Mouse (Mus musculus) embryonic facial prominence, embryonic 14.5 days (tissue): ENCODE data around the gene Kat6b. TPM values are rescaled to one million over a fixed set of nuclear protein-coding genes. Genes with fewer than 3 reads are reported as not detected.

Source experiments
- ATAC-seq: fragments of 200-750 bp; cut with Nextera tagmentation; 2 replicates; pipeline ENCODE4 v1.8.0; 2017; ENCODE audit warnings: low read depth, moderate number of reproducible peaks, moderate TSS enrichment
- DNase-seq: peaks from one replicate; pipeline ENCODE4 v3.0.0-alpha.2; 2015; ENCODE audit warnings: low spot score
- H3K27ac ChIP-seq: fragments of 300-500 bp; sonication (generic); replicated peaks from 2 replicates; pipeline ENCODE4 v1.5.1; 2014; ENCODE audit warnings: low read depth, mild to moderate bottlenecking, low read length, moderate library complexity
- H3K27me3 ChIP-seq: fragments of 300-500 bp; sonication (generic); replicated peaks from 2 replicates; pipeline ENCODE4 v1.6.1; 2014; ENCODE audit warnings: low read length; ENCODE audit not compliant: control insufficient read depth, insufficient read depth
- H3K36me3 ChIP-seq: fragments of 300-500 bp; sonication (generic); 2 replicates; pipeline ENCODE4 v1.6.1; 2014; ENCODE audit warnings: low read length, mixed read lengths; ENCODE audit not compliant: control insufficient read depth, insufficient read depth
- H3K4me1 ChIP-seq: fragments of 300-500 bp; sonication (generic); 2 replicates; pipeline ENCODE4 v1.6.1; 2014; ENCODE audit warnings: antibody characterized with exemption, low read length; ENCODE audit not compliant: control insufficient read depth, insufficient read depth
- H3K4me2 ChIP-seq: fragments of 300-500 bp; sonication (generic); 2 replicates; pipeline ENCODE4 v1.6.1; 2014; ENCODE audit warnings: low read depth, mild to moderate bottlenecking, low read length, moderate library complexity, mixed read lengths
- H3K4me3 ChIP-seq: fragments of 300-500 bp; sonication (generic); 2 replicates; pipeline ENCODE4 v1.5.1; 2014; ENCODE audit warnings: low read depth, mild to moderate bottlenecking, low read length
- H3K9ac ChIP-seq: fragments of 300-500 bp; sonication (generic); 2 replicates; pipeline ENCODE4 v1.6.1; 2014; ENCODE audit warnings: low read depth, mild to moderate bottlenecking, low read length, moderate library complexity, mixed read lengths
- H3K9me3 ChIP-seq: fragments of 300-500 bp; sonication (generic); 2 replicates; pipeline ENCODE4 v1.6.1; 2016; ENCODE audit warnings: low read length; ENCODE audit not compliant: control insufficient read depth
- WGBS: fragments of 180-500 bp; shearing (Covaris S2); extraction: QIAGEN DNeasy Blood & Tissue Kit; methylation state at CpG from one replicate; pipeline ENCODE4 v1.1.7; 2014; 5-methylcytosine and 5-hydroxymethylcytosine counted together
- polyA plus RNA-seq: library from polyadenylated mRNA; unstranded; fragments of >200 nt; fragmentation: Nextera tagmentation; extraction: Ambion mirVana; gene quantifications from 2 replicates; pipeline ENCODE4 v1.2.1, GENCODE M21; 2014

The Kat6b gene
- polyA plus RNA-seq, 1 experiment from 2014 or later, result 18.0 TPM

GRCm38 (mm10) chr14:21705462-21705861, 224.2 kb downstream of the Kat6b start:
- H3K27ac ChIP-seq, result peak overlapping the region; percentile 89
- WGBS, result 77% methylated on average over 2 of the region's 2 CpGs

GRCm38 (mm10) chr14:21706759-21707571, 225.7 kb downstream of the Kat6b start:
- Histone ChIP-seq H3K4me2 (no peak overlapping the region), H3K36me3 (no peaks in the 10 kb centered on the region), H3K9ac (peak overlapping the region; percentile 30; the same call in 1 of the 2 replicates), H3K27me3 (no peaks in the 10 kb centered on the region), H3K27ac (peak overlapping the region; percentile 89), H3K4me3 (no peak overlapping the region), H3K9me3 (no peaks in the 10 kb centered on the region), H3K4me1 (peaks cover 36% of the 10 kb centered on the region)
- WGBS, result 33% methylated on average over 12 of the region's 12 CpGs
- DNase-seq (peak; percentile 92), ATAC-seq (peak; percentile 89)

More at GRCm38 (mm10) chr14:21705462-21705861, 224.2 kb downstream of the Kat6b start:
- no peak overlapping the region for H3K4me2 ChIP-seq
- no peak overlapping the region for H3K9ac ChIP-seq
- peaks cover 29% of the 10 kb centered on the region for H3K4me1 ChIP-seq
- no peaks in the 10 kb centered on the region for H3K9me3 ChIP-seq
- DNase-seq (no peak), ATAC-seq (no peak)
- H3K36me3 ChIP-seq, result no peaks in the 10 kb centered on the region
- no peaks in the 10 kb centered on the region for H3K27me3 ChIP-seq
- H3K4me3 ChIP-seq, result no peak overlapping the region

GRCm38 (mm10) chr14:21709545-21709944, 228.3 kb downstream of the Kat6b start:
- H3K9ac ChIP-seq, result no peak overlapping the region
- peaks cover 32% of the 10 kb centered on the region for H3K4me1 ChIP-seq
- no peak overlapping the region for H3K4me2 ChIP-seq
- 62% methylated on average over 2 of the region's 2 CpGs for WGBS
- DNase-seq (no peak), ATAC-seq (no peak)
- H3K36me3 ChIP-seq, result no peaks in the 10 kb centered on the region
- H3K27ac ChIP-seq, result peak overlapping the region; percentile 65
- H3K27me3 ChIP-seq, result no peaks in the 10 kb centered on the region
- no peak overlapping the region for H3K4me3 ChIP-seq
- no peaks in the 10 kb centered on the region for H3K9me3 ChIP-seq

GRCm38 (mm10) chr14:21711231-21711630, 230.0 kb downstream of the Kat6b start:
- WGBS, result 34% methylated on average over 2 of the region's 2 CpGs
- Histone ChIP-seq H3K9me3 (no peaks in the 10 kb centered on the region), H3K27me3 (no peaks in the 10 kb centered on the region), H3K4me3 (no peak overlapping the region), H3K9ac (no peak overlapping the region), H3K36me3 (no peaks in the 10 kb centered on the region), H3K4me1 (peaks cover 30% of the 10 kb centered on the region), H3K4me2 (no peak overlapping the region), H3K27ac (peak overlapping the region; percentile 67)
- DNase-seq (peak; percentile 80), ATAC-seq (no peak)

- no peaks in the 10 kb centered on the region for H3K9me3 ChIP-seq
- no peaks in the 10 kb centered on the region for H3K36me3 ChIP-seq
- H3K9ac ChIP-seq, result no peak within 1 kb of the TSS
- no peak within 1 kb of the TSS for H3K4me2 ChIP-seq
- no peak within 1 kb of the TSS for H3K4me3 ChIP-seq
- no peaks in the 10 kb centered on the region for H3K27me3 ChIP-seq
- H3K4me1 ChIP-seq, result peaks cover 19% of the 10 kb centered on the region
- no peak for ATAC-seq
- DNase-seq, result no peak
- WGBS, result 68% methylated on average over 5 of the region's 5 CpGs
- no peak within 1 kb of the TSS for H3K27ac ChIP-seq
Observed at GRCm38 (mm10) chr14:21714486-21714885, 233.3 kb downstream of the Kat6b start, which contains the start of gene Dupd1. Dupd1 (minus strand) TSS chr14:21714576.

- peaks cover 7% of the 10 kb centered on the region; the same call in 1 of the 2 replicates for H3K9me3 ChIP-seq
- H3K9ac ChIP-seq, result no peak overlapping the region
- peak; percentile 50; the same call in 1 of the 2 replicates for ATAC-seq
- H3K36me3 ChIP-seq, result no peaks in the 10 kb centered on the region
- 0 out of 2 replicates have a peak overlapping the region, but pooled peaks have one; percentile 12 for H3K27ac ChIP-seq
- no peak overlapping the region; the same call in 1 of the 2 replicates for H3K4me2 ChIP-seq
- no peaks in the 10 kb centered on the region for H3K27me3 ChIP-seq
- peak; percentile 47 for DNase-seq
- WGBS, result 24% methylated on average over 17 of the region's 17 CpGs
- peaks cover 4% of the 10 kb centered on the region; the same call in 1 of the 2 replicates for H3K4me1 ChIP-seq
- H3K4me3 ChIP-seq, result no peak overlapping the region
Observed at GRCm38 (mm10) chr14:21719646-21720383, 238.6 kb downstream of the Kat6b start.

GRCm38 (mm10) chr14:21720430-21721205, 239.4 kb downstream of the Kat6b start:
- H3K4me3 ChIP-seq, result no peak overlapping the region
- ATAC-seq (no peak), DNase-seq (no peak)
- no peaks in the 10 kb centered on the region for H3K36me3 ChIP-seq
- H3K27me3 ChIP-seq, result no peaks in the 10 kb centered on the region
- 54% methylated on average over 4 of the region's 4 CpGs for whole genome bisulfite sequencing
- H3K27ac ChIP-seq, result no peak overlapping the region
- H3K4me1 ChIP-seq, result peaks cover 4% of the 10 kb centered on the region; the same call in 1 of the 2 replicates
- H3K9ac ChIP-seq, result no peak overlapping the region
- peaks cover 7% of the 10 kb centered on the region; the same call in 1 of the 2 replicates for H3K9me3 ChIP-seq
- H3K4me2 ChIP-seq, result no peak overlapping the region
